Mouse (Mus musculus) heart, postnatal 0 days (tissue): ENCODE results near the gene Fah. TPM values are rescaled to one million over a fixed set of nuclear protein-coding genes. Genes with fewer than 3 reads are reported as not detected.

Experiments used
- ATAC-seq: fragments of 200-750 bp; cut with Nextera tagmentation; 2 replicates; pipeline ENCODE4 v1.8.0; 2017; ENCODE audit warnings: low read depth, moderate number of reproducible peaks, moderate library complexity; ENCODE audit not compliant: insufficient read depth
- DNase-seq: peaks from one replicate; pipeline ENCODE4 v3.0.0-alpha.2; 2016; ENCODE audit warnings: low spot score
- H3K27ac ChIP-seq: fragments of 300-500 bp; sonication (generic); 2 replicates; pipeline ENCODE4 v1.5.1; 2014; ENCODE audit warnings: low read depth, mild to moderate bottlenecking
- H3K27me3 ChIP-seq: fragments of 300-500 bp; sonication (generic); 2 replicates; pipeline ENCODE4 v1.6.1; 2014; ENCODE audit warnings: low read length, mixed read lengths; ENCODE audit not compliant: control insufficient read depth, insufficient read depth
- H3K36me3 ChIP-seq: fragments of 300-500 bp; sonication (generic); replicated peaks from 2 replicates; pipeline ENCODE4 v1.6.1; 2014; ENCODE audit warnings: low read length, mixed read lengths; ENCODE audit not compliant: control insufficient read depth, insufficient read depth
- H3K4me1 ChIP-seq: fragments of 300-500 bp; sonication (generic); 2 replicates; pipeline ENCODE4 v1.6.1; 2014; ENCODE audit warnings: antibody characterized with exemption; ENCODE audit not compliant: control insufficient read depth, insufficient read depth
- H3K4me2 ChIP-seq: fragments of 300-500 bp; sonication (generic); 2 replicates; pipeline ENCODE4 v1.6.1; 2014; ENCODE audit warnings: low read depth, mild to moderate bottlenecking, low read length, moderate library complexity
- H3K4me3 ChIP-seq: fragments of 300-500 bp; sonication (generic); 2 replicates; pipeline ENCODE4 v1.5.1; 2014; ENCODE audit warnings: low read depth, low read length
- H3K9ac ChIP-seq: fragments of 300-500 bp; sonication (generic); replicated peaks from 2 replicates; pipeline ENCODE4 v1.6.1; 2014; ENCODE audit warnings: low read depth, low read length, mixed read lengths
- H3K9me3 ChIP-seq: fragments of 300-500 bp; sonication (generic); replicated peaks from 2 replicates; pipeline ENCODE4 v1.6.1; 2016; ENCODE audit warnings: low read length; ENCODE audit not compliant: control insufficient read depth
- CTCF ChIP-seq: IDR thresholded peaks from 2 replicates; pipeline ENCODE4 v1.5.1; 2016; ENCODE audit warnings: antibody characterized with exemption, control low read depth, low read depth
- EP300 ChIP-seq: IDR thresholded peaks from 2 replicates; pipeline ENCODE4 v1.6.1; 2016; ENCODE audit warnings: antibody characterized with exemption, low read depth
- WGBS: fragments of 180-500 bp; shearing (Covaris S2); extraction: QIAGEN DNeasy Blood & Tissue Kit; methylation state at CpG from one replicate; pipeline ENCODE4 v1.1.7; 2014; 5-methylcytosine and 5-hydroxymethylcytosine counted together
- polyA plus RNA-seq: library from polyadenylated mRNA; unstranded; fragments of >200 nt; fragmentation: Nextera tagmentation; extraction: Ambion mirVana; gene quantifications from 2 replicates; pipeline ENCODE4 v1.2.1, GENCODE M21; 2015
- total RNA-seq: library from RNA; depleted of rRNA; stranded (reverse); fragments of >200 nt; gene quantifications from 2 replicates; pipeline ENCODE4 v1.2.3, GENCODE M21; 2014; ENCODE audit warnings: low replicate concordance

Gene Fah
- total and polyA plus RNA-seq, 2 experiments from 2014 or later = 4.0 to 20.2 TPM

DNA sequence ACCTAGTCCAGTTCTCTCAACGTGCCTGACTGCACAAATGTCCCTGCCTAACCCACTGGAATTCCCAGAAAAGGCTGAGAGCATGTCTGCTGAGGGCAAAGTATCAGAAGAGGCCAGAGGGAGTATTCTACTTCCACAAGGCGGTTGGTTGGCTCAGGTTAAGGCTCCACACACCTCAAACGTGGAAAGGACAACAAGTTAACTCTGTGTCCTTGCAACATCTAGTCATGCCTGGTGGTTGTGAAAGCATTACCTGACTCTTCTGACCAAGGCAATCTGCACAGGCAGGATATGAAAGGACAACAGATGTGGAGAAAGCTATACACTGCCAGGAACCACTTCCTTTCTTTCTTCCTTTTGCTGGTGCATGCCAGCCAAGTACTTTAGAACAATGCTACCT, 2.0 kb downstream of the Fah start:
- Histone ChIP-seq H3K4me2 (no peak overlapping the region), H3K4me3 (no peak overlapping the region), H3K27me3 (no peaks in the 10 kb centered on the region), H3K9me3 (no peaks in the 10 kb centered on the region), H3K9ac (no peak overlapping the region), H3K36me3 (no peaks in the 10 kb centered on the region), H3K27ac (no peak overlapping the region), H3K4me1 (no peaks in the 10 kb centered on the region)
- DNase-seq (no peak), ATAC-seq (no peak)
- TF ChIP-seq CTCF (no peak), EP300 (no peak)
- WGBS = 74% methylated on average over 3 of the region's 3 CpGs

DNA sequence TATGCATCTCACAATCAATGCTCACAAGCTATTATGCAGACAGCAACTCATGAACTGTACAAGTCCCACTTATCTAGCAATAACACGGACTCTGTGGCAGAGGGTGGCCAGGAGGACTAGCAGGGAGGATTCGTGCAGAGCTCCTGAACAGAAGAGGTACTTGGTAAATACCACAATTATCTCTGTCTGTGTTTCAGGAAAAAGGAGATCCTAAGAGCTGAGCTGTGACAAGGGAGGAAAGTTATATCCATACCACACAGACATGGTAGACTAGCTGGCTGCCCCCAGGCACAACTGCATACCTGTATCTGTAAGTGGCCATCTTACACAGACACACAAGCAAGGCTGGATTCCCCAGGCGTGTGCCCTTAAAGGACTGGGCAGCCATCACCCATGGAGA, 5.2 kb downstream of the Fah start:
- no peak for DNase-seq
- ATAC-seq = no peak
- WGBS = 70% methylated on average over 3 of the region's 3 CpGs
- H3K4me1 ChIP-seq = no peaks in the 10 kb centered on the region
- no peaks in the 10 kb centered on the region for H3K27me3 ChIP-seq
- no peak overlapping the region for H3K9ac ChIP-seq
- TF ChIP-seq EP300 (no peak), CTCF (no peak)
- H3K4me3 ChIP-seq = no peak overlapping the region
- no peak overlapping the region for H3K4me2 ChIP-seq
- H3K27ac ChIP-seq = no peak overlapping the region
- no peaks in the 10 kb centered on the region for H3K36me3 ChIP-seq
- H3K9me3 ChIP-seq = no peaks in the 10 kb centered on the region

- H3K27ac ChIP-seq = no peak overlapping the region
- H3K9ac ChIP-seq = no peak overlapping the region
- H3K36me3 ChIP-seq = no peaks in the 10 kb centered on the region
- no peak overlapping the region for H3K4me3 ChIP-seq
- no peaks in the 10 kb centered on the region for H3K27me3 ChIP-seq
- H3K4me2 ChIP-seq = no peak overlapping the region
- no peak for TF ChIP-seq CTCF
- no peak for TF ChIP-seq EP300
- ATAC-seq (no peak), DNase-seq (no peak)
- H3K9me3 ChIP-seq = no peaks in the 10 kb centered on the region
- WGBS = 92% methylated on average over 2 of the region's 2 CpGs
- no peaks in the 10 kb centered on the region for H3K4me1 ChIP-seq
Observed at GRCm38 (mm10) chr7:84600631-84601030, 5.9 kb downstream of the Fah start.

GRCm38 (mm10) chr7:84596633-84597032, 9.9 kb downstream of the Fah start:
- Histone ChIP-seq H3K4me1 (no peaks in the 10 kb centered on the region), H3K27me3 (no peaks in the 10 kb centered on the region), H3K9me3 (no peaks in the 10 kb centered on the region), H3K4me2 (no peak overlapping the region), H3K4me3 (no peak overlapping the region), H3K36me3 (no peaks in the 10 kb centered on the region), H3K9ac (no peak overlapping the region), H3K27ac (no peak overlapping the region)
- ATAC-seq (no peak), DNase-seq (no peak)
- WGBS = 74% methylated on average over 3 of the region's 3 CpGs
- TF ChIP-seq CTCF = no peak
- no peak for TF ChIP-seq EP300

DNA sequence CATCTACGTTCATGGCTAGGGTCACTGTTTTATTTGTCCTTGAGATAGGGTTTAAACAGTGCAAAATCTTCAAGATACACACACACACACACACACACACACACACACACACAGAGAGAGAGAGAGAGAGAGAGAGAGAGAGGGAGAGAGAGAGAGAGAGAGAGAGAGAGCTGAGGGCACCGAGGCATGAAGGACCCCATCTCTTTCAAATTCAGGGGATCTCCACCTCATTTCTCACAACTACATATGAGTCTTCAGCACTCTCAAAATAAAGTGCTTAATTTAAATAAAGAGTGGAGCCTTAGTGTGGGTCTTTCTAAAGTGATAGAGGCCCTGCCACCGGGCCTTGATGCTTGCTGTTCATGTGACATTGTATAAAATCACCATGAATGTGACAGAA, 10.5 kb downstream of the Fah start:
- H3K4me3 ChIP-seq = no peak overlapping the region

DNA sequence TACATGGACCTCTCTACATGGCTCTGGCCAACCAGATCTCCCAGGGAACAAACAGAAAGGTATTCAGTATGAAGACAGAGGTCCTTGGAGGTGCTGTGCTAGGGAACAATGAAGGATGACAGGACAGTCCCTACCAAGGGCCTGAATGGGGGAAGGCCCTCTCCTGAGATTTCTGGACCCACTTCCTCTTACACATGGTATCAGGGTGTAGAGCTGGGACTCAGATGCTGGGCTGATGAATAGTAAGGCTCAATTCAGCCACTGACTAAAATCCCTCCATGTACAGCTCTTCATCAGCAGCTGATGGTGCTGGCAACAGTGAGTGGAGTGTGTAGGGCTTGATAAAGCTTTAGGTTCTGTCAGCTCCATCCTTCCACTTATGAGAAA, 11.6 kb downstream of the Fah start:
- no peaks in the 10 kb centered on the region for H3K9me3 ChIP-seq
- no peaks in the 10 kb centered on the region for H3K4me1 ChIP-seq
- no peak overlapping the region for H3K4me3 ChIP-seq
- H3K36me3 ChIP-seq = no peaks in the 10 kb centered on the region
- ATAC-seq = no peak
- H3K4me2 ChIP-seq = no peak overlapping the region
- no peak for DNase-seq
- no peak overlapping the region for H3K9ac ChIP-seq
- TF ChIP-seq EP300 (no peak), CTCF (no peak)
- no peaks in the 10 kb centered on the region for H3K27me3 ChIP-seq
- H3K27ac ChIP-seq = no peak overlapping the region

More for the DNA sequence above, 10.5 kb downstream of the Fah start:
- TF ChIP-seq EP300 (no peak), CTCF (no peak)
- no peak for DNase-seq
- 75% methylated on average over 3 of the region's 3 CpGs for WGBS
- Histone ChIP-seq H3K36me3 (no peaks in the 10 kb centered on the region), H3K4me1 (no peaks in the 10 kb centered on the region), H3K9ac (no peak overlapping the region), H3K9me3 (no peaks in the 10 kb centered on the region), H3K27me3 (no peaks in the 10 kb centered on the region), H3K27ac (no peak overlapping the region), H3K4me2 (no peak overlapping the region)
- ATAC-seq = no peak
